Mouse (Mus musculus): ENCODE data around the gene Gm20894. TPM values are rescaled to one million over a fixed set of nuclear protein-coding genes. Genes with fewer than 3 reads are reported as not detected.

Gm20894 gene
- total RNA-seq (2023), result not detected

GRCm38 (mm10) chrY:28271412-28271811 is at the start of gene Gm20894:
Gene Gm20894, minus strand, starts transcription at chrY:28271512.

